Mouse (Mus musculus) kidney, postnatal 10 days (tissue): ENCODE results near the gene Rpl13a.
"Not testable (repeated sequence)": the region's sequence is repeated elsewhere in the genome, so short reads cannot be mapped to it uniquely, and the experiment has no call there.

Experiments
- DNase-seq: peaks from one replicate; pipeline ENCODE4 v3.0.0; 2021; ENCODE audit warnings: mixed read lengths

Gene Rpl13a

DNA sequence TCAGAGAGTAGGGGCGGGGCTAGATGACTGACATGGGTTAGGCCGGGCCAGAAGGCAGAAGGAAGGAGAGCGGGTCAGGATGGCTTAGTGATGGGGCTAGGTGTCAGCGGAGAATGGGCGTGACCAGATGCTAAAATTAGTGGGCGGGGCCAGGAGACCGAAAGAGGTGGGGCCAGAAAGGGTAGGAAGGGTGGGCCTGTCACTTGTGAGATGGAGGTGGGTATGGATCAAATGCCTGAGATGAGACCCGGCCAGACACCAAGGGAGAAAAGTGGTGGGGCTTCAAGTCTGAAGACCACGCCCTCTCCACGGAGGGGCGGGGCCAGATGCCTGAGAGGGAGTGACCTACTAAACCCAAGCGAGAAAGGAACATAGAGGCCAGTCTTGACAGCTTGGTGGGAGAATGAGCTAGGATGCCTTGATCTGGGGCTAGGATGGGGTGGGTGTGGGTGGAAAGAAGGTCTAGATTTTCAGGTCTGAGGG is 6.0 kb upstream of the Rpl13a start:
- peak; percentile 69 for DNase-seq

DNA sequence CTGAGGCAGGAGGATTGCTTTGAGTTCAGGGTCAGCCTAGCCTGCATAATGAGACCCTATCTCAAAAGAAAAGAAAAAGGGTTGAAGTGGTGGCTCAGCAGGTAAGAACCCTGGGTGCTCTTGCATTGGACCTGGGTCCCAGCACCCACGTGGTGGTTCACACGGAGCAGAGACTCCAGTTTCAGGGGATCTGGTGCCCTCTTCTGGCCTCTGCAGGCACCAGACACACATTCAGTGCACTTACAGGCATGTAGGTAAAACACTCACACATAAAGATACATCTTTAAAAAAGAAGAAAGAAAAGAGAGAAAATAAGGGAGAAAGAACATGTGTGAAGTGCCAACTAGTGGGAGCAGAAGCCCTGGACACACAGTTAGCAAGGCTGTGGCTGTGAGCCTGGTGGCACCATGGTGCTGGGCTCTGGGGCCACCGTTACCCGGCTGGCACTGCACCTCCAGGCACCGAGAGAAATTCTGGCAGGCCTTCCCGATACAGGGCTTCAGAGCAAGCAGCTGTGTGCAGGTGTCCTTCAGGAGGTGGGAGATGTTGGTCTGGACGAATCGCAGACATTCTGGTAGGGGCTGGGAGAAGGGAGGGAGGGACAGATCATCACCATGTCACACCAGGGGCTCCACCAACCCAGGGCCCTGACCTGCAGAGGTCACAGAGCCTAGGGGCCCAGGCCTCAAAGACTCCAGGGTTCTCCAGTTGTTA is 5.0 kb upstream of the Rpl13a start:
- no peak for DNase-seq

DNA sequence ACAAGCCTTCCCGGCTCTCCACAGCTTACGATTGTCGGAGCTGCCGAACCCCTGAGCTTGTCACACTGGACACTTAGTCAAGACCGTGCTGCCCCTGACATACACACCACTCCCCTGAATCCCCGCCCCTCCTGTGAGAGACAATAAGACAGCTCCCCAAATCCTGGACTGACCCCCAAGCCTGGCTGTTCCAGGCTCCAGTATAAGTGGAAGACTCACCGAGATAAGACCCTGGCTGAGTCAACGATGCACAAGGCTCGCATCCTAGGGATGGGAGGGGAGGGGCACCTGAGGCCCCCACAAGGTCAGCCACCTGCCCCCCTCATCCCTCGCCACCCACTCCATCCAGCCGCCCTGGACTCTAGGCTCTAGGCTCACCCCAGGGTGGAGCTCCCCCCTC is 3.3 kb upstream of the Rpl13a start:
- no peak for DNase-seq

DNA sequence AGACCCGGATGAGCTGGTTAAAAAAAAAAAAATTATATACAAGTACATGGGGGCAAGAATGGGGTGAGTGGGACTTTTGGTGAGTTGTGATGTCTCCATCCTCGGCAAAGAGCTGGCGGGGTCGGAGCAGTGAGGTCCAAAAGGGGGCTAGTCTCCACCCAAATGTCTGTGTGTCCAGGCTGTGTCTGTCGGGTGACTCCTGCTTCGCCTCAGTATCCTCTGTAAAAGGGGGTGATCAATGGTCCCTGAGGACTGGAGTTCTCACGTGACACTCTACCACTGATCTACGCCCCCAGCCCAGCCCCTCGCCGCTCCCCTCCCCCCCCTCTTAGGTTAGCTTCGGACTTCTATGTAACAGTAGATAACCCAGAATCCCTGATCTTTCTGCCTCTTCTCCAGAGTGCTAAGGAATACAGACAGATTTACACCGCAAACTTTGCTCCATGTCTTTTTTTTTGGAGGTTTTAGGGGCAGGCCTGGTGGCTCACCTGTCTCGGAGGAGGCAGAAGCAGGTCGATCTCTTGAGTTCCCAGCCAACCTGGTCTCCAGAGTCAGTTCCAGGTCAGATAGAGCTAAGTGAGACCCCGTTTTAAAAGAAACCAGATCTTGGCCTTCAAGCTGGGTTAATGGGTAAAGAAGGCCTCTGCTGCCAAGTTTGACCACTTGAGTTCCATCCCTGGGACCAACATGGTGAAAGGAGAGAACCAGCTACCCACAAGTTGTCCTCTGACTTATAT is 1.4 kb upstream of the Rpl13a start:
- DNase-seq: no peak

DNA sequence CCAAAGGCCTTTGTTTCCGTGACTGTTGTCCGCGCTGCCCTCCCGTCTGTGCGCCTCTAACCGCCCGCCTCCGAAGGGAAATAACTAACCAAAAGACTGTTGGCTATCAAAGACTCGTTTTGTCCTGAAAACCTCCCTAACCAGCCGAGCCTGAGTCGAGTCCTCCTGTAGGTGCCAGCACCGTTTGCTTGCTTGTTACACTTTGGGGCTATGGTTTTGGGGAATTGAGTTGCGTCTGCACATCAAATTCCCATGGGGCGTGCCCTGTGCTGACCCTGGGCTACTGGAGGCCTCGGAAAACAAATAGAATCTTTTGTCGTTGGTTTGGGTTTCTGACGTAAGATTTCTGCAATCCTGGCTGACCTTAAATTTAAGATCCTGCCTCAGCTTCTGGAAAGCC is 757 bp upstream of the Rpl13a start:
- DNase-seq: peak; percentile 77

DNA sequence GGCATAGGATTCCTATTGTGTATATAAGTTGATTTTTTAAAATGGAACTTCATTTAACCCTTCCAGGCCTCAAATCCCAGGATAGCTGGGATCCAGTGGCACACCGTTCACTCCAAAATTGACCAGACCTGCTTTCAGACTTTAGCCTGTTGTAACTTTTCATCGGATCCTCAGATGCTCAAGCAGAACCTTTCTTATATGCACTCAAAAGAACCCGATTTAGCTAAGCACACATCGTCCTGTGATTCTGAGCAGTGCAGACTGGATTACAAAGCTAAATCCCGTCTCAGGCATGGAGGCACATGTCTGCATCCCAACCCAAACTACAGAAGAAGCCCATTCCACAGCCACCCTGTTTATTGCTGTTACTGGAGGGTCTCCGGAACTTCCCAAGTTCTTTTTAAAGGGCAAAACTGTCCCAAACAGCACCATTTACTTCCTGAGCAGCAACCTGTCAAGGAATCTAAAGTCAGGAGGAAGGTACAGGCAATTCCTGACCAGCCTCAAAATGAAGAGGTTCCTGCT is 799 bp downstream of the Rpl13a start:
- no peak for DNase-seq

DNA sequence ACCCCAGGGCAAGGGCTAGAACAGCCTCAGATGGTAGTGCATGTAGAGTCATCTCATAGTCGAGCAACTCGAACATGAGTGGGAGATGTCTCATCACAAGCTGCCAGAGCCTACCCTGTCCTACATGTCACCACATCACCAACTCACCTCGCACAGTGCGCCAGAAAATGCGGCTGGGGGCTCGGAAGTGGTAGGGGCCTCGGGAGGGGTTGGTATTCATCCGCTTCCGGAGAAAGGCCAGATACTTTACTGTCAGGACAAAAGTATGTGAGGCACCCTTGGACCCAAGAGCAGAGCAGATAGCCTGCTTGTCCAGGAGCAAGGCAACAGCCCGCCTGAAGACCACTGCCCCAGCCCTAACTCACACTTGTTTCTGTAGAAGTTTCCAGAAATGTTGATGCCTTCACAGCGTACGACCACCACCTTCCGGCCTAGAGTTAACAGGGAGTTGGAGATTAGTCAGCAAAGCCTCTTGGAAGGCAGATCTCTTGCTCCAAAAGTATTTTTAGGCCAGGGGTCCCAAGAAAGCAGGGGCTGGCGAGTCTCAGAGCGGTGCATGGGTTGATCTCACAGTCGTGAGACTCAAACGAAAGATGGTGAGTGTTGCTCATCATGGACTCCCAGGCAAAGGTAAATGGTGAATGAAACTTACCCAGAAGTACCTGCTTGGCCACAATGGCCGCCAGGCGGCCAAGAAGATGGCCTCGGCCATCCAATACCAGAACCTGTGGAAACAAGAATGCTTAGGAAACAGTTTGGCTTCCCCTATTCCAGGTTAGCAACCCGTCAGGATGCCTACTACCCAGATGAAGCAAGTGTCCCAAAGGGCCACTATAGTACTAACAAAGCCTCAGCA is 1.5 kb downstream of the Rpl13a start:
- no peak for DNase-seq

DNA sequence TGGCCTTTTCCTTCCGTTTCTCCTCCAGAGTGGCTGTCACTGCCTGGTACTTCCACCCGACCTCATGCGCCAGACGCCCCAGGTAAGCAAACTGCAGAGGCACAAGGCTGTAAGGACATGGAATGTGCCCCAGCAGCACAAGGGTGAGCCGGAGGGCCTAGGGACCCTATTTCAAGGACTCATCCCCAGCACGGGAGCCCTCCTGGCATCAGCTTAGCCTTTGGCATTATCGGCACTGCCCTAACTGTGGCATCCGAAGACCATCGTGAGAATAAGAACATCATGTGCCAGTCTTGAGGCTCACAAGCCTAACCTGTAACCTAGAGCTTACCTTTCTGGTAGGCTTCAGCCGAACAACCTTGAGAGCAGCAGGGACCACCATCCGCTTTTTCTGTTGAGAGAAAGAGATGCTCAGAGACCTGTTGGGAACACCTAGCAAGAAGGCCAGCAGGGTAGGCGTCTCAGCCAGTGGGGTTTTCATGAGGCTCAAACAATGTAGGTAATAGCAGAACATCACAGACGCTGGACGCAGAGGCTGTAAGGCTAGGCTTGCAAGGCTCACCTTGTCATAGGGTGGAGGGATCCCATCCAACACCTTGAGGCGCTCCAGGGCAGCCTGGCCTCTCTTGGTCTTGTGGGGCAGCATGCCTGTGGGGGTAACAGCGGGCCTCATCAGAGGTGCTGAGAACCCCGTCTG is 2.3 kb downstream of the Rpl13a start:
- no peak for DNase-seq

DNA sequence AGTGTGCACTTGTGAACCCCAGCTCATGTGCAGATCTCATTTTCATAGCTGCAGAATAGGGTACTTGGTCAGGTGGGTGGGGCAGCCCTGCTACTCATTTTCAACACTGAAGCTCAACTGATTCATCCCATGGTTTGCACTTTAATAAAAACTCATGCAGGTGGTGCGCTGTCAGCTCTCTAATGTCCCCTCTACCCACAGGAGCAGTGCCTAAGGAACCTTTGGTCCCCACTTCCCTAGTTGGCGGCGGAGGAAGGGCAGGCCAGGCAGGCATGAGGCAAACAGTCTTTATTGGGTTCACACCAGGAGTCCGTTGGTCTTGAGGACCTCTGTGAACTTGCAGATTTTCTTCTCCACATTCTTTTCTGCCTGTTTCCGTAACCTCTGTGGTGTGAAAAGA is 2.9 kb downstream of the Rpl13a start:
- not testable (repeated sequence) for DNase-seq

DNA sequence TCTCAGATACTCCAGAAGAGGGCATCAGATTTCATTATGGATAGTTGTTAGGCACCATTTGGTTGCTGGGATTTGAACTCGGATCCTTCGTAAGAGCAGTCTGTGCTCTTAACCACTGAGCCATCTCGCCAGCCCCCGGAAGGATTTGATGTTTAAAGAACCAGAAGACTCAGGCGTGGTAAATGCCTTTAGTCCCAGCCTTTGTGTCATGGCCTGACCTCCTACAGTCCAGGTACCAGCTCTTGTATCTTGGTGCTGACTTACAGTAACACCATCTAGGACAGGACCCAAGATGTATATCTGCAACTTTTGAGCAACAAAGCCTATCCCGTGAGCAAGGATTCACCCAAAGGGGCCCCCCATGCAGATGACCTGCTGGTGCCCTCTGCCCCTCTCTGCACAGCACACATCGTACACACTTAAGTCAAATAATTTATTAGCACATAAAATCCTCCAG is 3.4 kb downstream of the Rpl13a start:
- no peak for DNase-seq

DNA sequence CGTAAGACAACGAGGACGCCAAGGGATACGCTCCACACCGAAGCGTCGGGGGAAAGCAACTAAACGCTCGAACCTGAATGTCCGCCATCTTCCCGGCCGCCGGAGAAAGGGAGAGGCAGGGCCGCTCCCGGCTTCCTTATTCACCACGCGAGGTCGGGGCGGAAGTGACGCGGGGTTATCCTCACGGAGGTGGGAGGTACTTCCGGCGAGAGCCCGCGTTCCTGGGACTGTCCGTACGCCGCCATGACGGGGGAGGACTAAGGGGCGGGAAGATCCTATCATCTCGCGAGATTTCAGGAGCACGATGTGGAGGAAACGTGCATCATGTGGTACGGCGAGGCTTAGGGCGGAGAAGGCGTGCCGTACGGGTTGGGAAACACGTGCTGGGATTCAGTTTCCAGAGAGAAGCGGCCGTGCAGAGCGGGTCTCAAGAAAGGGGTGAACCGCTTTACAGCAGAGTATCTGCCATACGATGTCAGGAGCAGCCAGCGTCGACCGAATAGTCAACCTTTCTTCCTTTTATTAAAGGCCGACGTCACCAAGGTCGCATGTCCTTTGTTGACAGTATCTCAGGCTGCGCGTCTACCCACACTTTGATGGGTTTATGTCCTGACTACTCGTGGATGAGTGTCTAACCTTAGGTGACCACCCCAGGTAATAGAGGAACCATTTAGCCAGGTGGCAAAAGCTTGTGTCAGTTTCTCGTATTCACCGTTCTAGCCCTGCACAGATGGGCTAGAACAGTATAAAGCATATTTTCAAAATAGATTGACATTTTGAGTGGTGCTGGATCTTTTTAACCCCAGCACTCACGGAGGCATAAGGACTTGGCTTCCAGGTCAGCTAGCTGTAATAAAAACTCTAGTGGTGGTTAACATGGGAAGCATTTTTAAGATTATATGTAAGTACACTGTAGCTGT is 4.1 kb downstream of the Rpl13a start, which contains the start of gene Rps11:
Gene Rps11, minus strand, starts transcription at position 216 of the 920 bp plus-strand sequence.
- peak; percentile 99 for DNase-seq

DNA sequence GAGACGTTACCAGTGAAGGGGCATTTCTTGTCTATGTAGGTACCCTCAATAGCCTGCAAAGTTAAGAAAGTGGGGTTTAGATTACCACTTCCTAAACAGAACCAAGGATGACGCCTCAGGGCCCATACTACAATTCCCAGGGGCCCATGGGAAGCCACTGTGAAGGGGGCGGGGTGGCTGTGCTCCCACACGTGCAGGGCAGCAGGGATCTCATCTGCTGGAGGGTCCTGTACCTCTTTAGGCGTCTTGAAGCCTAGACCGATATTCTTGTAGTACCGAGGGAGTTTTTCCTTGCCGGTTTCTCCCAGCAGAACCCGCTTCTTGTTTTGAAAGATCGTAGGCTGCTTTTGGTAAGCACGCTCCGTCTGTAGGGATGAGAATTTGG is 5.4 kb downstream of the Rpl13a start:
- DNase-seq: peak; percentile 67

DNA sequence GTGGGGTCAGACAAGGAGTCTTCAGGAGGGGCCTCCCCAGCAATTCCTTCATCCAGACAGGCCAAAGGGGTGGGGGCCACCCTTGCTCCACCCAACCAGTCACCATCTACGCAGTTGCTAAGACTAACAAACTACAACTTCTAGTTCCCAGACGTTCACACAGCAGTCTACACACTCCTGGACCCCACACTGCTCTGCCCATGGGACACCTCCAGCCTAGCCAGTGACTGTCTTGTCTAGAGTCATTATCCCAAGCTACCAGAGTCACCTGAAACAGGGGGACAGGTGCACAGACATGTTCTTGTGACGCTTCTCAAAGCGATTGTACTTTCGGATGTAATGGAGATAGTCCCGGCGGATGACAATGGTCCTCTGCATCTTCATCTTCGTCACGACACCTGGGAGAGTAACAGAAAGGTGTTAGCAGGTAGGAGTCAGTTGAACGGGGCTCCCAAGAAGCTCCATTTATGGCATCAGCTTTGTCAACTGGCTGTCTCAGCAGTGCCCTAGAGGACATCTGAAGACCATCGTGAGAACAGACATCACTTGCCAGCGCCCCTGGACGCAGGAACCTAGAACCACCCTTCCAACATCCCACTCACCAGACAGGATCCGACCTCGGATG is 5.9 kb downstream of the Rpl13a start:
- DNase-seq: no peak

DNA sequence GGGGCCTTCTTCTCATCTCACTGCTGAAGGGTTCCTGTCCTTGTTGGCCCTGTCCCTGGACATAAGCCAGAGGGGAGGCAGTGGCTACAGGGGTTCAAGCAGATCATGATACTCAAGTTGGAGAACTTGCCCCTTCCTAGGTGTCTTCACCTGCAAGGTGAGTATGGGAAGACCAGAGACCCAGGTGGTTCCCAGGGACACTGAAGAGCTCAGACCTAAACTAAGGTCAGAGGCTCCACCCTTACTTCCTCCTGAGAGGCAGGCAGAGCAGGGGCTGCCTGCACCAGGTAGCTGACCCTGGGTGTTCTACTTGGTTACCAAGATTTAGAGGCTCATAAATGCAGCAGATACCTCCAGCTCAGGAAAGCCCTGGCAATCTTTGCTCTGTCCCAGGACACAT is 6.6 kb downstream of the Rpl13a start:
- no peak for DNase-seq

DNA sequence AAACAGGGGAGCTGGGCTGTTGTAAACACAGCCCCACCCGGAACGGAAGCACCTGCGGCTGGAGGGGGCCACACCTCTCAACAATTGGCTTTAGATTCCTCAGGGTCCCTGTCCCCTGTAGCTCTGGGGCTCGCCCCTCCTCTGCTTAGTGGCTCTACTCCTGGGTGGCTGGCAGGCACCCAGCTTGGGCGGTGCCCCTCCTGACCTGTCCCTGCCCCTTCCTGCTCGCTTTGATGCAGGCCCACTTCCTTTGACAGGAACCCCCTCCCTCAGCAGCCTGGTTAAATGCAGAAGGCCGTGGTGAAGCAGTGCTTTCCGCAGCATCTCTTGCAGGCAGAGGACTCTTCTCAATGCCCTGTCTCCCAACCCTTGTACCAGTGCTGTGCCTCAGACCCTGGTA is 7.2 kb downstream of the Rpl13a start:
- peak; percentile 79 for DNase-seq

DNA sequence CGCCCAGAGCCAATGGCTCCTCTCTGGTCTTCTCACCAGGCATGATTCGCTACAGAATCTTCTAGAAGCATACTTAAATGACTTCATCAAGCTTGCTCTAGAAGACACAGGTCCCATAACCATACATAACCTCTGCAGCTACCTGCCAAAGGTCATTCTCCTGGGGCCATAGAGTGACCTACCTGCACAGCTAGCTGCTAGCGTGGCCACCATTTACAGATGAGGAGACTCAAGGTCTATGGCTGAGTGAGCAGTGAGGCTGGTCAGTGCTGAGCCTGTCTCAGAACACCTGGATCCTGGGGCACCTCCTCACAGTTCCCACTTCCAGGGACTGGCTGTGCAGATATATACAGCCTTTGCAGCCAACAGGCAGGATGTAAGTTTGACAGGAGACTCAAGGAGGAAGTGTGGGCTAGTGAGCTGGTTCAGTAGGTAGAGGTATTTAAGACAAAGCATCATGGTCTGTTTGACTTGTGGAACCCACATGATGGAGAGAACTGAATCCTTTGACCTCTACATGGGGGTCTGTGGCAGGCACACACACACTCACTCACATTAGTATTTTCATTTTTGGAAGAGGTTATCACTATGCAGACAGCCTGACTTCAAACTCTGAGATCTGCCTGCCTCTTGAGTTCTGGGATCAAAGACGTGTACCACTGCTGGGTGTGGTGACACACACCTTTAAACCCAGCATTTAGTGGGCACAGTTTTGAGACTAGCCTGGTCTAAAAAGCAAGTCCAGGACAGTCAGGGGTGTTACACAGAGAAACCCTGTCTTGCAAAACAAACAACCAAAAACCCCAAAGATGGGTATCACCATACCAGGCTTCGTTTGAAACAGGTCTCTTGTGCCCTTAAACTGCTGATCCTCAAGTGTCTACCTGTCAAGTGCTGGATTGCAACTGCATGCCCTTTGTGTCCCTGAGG is 8.5 kb downstream of the Rpl13a start:
- DNase-seq: no peak

DNA sequence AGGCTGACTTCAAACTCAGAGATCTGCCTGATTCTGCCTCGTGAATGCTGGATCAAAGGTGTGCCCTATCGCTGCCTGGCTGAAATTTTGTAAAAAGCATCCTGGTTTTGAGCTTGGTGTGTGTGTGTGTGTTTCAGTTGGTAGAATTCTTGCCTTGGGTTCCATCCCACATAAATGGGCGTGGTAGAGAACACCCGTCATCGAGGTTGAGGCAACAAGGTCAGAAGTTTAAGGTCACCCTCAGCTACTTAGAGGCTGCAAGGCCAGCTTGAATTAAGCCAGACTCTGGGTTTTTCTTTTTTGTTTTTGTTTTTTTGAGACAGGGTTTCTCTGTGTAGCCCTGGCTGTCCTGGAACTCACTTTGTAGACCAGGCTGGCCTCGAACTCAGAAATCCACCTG is 10.2 kb downstream of the Rpl13a start:
- DNase-seq: no peak

DNA sequence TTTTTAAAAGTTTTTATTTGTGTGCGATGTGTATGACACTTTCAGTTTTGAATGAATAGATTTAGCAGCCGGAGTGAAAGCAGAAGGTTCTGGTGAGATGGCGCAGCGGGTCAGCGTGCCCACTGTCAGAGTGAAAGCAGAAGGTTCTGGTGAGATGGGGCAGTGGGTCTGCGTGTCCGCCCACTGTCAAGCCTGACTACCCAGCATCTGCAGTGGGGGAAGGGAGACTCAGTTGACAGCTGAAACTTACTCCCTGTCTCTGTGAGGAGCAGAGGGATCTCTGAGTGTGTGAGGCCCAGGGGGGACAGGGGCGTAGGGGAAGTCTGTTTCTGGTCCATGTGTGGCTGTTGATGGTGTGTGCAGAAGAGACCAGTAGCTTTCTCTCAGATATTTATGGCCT is 11.0 kb downstream of the Rpl13a start:
- no peak for DNase-seq

DNA sequence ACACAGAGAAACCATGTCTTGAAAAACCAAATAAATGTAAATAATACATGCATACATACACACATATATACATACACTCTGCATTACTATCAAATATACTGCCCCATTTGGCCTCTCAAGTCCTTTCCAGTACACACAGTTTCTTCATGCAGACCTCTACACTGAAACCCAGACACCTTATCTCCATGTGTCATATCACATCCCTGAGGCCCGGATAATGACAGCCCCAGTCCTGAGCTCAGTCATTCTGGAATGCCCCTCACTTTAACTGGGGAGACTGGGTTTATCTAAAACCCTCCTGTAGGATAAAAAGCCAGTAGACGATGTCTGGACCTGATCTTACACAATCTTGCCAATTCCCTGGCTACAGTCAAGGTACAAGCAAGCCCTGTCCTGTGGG is 15.1 kb downstream of the Rpl13a start:
- no peak for DNase-seq

DNA sequence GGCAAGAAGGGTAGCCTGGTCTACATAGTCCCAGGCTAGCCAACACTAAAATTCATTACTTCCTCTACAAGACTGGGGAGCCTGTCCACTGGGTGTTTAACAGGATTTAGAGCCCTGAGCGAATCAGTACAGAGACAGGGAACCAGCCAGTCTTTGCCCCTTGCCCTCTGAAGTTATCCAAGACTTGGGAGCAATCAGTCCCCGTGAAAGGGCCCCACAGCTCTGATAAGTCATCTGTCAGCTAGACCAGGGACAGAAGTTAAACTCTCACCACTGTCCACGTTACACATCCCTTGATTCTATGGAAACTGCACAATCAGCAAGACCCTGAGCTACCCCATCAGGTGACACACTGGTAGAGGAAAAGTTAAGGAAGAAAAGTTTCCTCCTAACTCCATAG is 16.0 kb downstream of the Rpl13a start:
- DNase-seq: no peak
